Mouse (Mus musculus): ENCODE measurements at regions not wholly inside any gene's neighbourhood (a gene's known extent, or its start where the extent isn't known, plus 50 kb on each side); places are given as distances from the start of the nearest gene placed in this dataset.

DNA sequence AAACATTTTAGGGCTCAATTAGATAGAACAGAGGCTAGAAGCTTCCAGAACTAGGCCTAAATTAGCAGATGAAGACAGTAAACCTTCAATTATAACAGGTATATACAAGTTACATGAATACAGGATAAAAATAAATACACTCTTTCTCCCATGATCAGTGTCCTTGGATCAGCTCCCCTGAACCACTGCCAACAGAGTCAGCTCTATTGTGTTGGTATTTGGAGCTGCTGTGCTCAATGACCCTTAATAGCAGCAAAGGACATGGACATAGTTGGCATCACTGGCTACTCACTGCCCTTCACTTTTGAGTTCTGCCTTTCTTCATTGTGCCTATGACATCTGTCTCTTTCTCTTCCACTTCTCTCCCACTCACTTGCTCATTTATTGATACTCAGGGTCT, 639.1 kb upstream of the 4921530L21Rik start:
- ATAC-seq (ENCODE audit: insufficient number of reproducible peaks, low FRiP score, low TSS enrichment) = no peak

DNA sequence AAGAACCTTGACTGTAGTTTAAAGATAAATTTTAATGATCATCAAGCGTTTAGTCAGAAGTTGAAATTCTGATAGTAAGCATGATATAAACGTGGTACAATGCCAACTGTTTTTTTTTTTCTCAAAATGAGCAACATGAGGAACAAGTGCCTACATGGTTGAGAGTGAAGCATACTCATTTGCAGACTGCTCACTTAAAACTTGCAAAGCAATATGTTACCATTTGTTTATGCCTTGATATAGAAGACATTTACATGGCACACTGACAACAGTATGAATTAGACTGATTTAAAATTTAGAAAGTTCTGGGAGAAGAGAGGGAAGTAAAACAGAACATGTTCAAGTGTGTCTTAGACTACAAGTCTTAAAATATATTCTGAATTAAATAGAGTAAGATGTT, 632.2 kb upstream of the 4921530L21Rik start:
- no peak for ATAC-seq (ENCODE audit: insufficient number of reproducible peaks, low FRiP score, low TSS enrichment)

DNA sequence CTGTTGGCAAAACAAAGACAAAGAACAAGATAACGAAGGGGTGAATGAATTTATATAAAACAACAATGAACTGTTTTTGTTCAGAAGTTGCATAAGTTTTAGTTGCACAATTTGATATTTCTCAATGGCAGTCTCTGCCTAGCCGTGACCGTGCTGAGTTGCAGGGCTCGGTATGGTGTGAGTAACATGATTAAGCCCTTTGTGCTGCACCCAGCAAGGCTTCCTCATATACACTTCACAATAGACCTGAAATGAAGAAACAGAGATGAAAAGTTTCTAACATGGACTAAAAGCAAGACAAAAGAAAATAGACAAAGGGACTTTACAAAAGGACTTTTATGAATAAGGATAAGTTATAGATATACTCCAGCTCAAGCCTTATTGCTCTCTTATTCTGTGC, 624.9 kb upstream of the 4921530L21Rik start:
- ATAC-seq (ENCODE audit: insufficient number of reproducible peaks, low FRiP score, low TSS enrichment) = no peak

DNA sequence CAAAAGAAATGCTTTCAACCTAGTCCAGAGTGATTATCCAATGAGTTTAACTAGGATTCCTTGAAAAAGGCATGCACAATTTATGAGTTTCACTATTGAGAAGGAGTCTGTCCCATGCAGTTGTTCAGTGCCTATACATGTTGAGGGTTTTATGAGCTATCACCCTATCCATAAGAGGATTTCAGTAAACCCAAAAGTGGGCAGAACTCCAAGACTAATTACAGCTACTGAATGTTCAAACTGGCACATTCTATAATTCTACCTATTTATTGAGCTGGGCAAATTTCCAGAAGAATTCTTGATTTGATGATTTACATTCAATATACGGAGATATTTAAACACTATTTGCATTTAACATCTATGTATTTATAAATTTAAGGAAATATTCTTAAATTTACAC, 599.6 kb upstream of the 4921530L21Rik start:
- ATAC-seq (ENCODE audit: insufficient number of reproducible peaks, low FRiP score, low TSS enrichment) = no peak

DNA sequence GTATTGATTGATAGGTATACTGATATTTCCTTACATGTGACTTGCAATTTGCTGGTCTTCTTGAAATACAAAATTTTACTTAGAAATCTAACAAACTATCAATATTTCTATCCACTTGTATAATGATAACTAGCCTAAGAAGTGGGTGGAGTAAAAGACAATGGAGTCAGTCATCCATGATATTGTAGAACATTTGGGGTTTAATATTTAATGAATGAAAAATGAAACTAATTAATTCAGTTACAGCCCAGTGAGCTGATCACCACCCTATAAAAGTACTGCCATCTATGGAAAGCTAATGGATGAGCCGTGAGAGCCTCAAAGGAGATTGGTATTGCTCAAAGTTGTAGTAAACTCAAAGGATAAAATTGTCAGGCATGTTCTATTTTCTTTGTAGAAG, 599.0 kb upstream of the 4921530L21Rik start:
- ATAC-seq (ENCODE audit: insufficient number of reproducible peaks, low FRiP score, low TSS enrichment) = no peak

DNA sequence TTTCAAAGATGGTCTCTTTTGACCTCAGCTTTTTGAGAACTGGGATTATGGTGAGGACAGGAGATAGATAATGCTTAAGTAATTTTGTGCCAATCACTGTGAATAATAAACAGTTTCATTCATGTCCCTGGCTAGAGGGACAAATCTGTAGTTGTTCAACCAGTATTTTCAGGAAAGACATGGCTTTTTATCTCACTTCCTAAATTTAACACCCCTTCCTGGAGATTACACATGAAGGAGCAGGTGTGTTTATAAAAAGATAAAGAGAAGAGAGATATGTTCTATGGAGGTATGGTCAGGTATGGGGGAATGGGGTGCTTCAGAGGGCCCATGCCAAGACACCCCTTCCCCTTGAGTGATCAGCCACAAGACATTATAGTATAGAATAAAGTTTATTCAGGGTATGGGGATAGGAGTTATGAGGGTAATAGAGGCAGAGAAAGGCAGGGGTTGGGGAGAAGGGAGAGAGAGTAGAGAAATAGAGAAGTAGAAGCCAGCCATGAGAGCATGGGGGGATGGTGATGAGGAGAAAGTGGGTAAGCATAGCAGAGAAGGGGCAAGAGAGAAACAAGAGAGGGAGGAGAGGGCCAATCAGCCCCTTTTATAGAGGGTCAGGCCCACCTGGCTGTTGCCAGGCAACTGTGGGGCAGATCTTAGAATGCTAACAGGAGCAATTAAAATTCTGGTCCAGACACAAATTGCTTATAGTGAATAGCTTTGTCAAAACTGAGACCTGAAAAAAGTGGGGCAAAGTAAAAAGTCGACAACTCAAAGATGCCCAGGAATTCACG, 566.7 kb upstream of the 4921530L21Rik start:
- ATAC-seq (ENCODE audit: insufficient number of reproducible peaks, low FRiP score, low TSS enrichment) = no peak

DNA sequence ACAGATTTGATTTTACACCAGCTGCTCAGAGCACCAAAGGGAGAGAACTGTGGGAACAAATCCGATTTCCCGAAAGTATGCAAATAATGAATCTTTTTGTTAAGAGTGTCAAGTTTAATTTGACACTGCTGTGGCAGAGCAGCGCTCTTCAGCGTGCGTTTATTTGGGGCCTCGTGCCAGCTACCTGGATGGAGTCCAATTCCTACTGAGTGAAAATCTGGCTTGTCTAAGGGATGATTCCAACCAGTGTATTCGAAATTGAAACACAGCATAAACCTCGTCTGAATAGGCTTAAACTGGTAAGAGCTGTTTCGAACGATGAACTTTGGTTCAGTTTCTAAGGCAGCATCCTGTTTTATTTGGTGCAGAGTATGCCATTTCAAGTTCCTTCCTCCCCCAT, 524.1 kb upstream of the 4921530L21Rik start:
- peak; percentile 85 for ATAC-seq (ENCODE audit: insufficient number of reproducible peaks, low FRiP score, low TSS enrichment)
